Mouse (Mus musculus) frontal cortex, adult 2 months (tissue): ENCODE data around the gene Fahd2a. TPM values are rescaled to one million over a fixed set of nuclear protein-coding genes. Genes with fewer than 3 reads are reported as not detected.

ENCODE experiments used
- DNase-seq, 2 experiments: peaks; one replicate each; pipeline ENCODE4 v3.0.0; 2022; ENCODE audit warnings: low spot score in 1 of 2; ENCODE audit errors: extremely low spot score in 1 of 2
- polyA plus RNA-seq: library from polyadenylated mRNA; depleted of rRNA; stranded (reverse); fragments of >200 nt; gene quantifications from 2 replicates; pipeline ENCODE4 v1.2.3, GENCODE M21; 2012; rRNA removed

Gene Fahd2a
- polyA plus RNA-seq, result 32.8 and 39.1 TPM in 2 replicates

DNA sequence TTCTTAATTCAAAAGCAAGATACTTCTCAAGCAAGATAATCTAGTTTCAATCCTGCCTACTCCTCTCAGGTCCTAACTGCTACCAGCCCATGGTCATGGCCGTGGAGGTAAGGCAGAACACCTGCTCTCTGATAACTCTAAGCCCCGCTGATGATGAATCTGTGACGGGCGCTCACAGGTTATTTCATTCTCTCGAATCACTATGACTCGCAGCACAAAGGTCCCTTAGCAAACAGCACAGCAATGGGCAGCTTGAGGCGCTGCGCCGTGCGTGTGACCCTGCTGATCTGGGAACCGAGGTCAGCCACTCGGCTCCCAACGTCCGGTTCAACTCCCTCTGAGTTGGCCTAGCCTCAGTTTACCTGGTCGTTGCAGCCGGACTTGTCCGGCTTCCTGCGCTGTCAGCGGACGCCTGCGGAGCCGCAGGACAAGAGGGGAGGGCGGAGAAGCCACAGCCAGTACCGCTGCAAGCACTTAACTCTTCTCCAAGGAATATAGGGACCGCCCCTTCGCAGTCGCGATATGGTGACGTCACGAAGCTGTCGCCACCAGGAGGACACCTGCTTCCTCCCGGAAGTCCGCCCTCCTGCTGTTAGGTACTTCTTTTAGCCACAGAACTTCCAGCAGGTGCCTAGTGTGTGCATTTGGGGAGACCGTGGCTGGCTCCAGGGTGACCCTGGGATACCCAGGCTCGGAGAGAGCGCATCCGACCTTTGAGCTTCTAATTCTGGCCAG lies at the start of gene Fahd2a:
Gene Fahd2a (minus strand): TSS at position 511 of the 735 bp plus-strand sequence.
- DNase-seq, result peak; percentile 85 to 95

GRCm38 (mm10) chr2:127484476-127485170 lies 40.3 kb upstream of the Fahd2a start:
- peak in 1 of 2 experiments; percentile 42 for DNase-seq

DNA sequence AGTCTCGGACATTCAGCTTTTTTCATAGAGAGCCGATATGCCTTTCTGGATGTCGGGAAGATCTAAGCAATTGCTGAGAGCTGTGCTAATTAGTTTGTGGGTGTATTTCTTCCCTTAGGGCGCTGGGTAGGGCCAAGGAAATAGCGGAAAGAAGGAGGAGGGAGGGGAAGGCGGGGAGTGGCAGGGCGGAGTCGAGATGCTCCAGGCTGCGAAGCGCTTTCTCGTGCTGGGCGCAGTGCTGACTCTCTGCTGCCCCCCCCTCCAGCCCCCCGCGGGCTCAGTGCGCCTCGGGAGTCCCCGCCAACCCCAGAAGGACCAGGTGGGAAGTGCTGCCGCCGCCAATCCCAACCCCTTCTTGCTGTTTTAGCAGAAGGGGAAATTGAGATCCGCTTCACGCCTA lies 38.6 kb upstream of the Fahd2a start:
- peak in 1 of 2 experiments; percentile 32 for DNase-seq

- peak in 1 of 2 experiments; percentile 47 for DNase-seq
Measured at GRCm38 (mm10) chr2:127482533-127482911, 38.2 kb upstream of the Fahd2a start.

- DNase-seq, result no peak
Measured at GRCm38 (mm10) chr2:127481841-127482532, 37.6 kb upstream of the Fahd2a start.

DNA sequence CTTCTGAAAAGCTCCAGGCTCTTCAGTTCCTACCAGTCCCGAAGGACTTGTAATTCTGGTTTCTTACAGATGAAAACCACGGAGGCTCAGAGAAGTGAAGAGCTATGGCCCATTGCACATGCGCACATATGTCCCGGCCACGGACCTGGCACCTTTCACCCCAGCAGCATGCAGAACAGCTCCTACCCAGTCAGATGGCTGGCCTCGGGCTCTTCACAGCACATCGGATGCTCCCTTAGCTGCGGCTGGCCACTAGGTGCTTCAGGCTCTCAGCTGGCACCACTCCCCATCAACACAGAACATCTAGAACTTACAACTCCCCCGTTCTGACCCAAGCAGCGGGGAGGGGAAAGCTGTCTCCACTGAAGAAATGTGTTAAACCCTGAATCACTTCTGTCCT lies 35.4 kb upstream of the Fahd2a start:
- DNase-seq, result no peak

DNA sequence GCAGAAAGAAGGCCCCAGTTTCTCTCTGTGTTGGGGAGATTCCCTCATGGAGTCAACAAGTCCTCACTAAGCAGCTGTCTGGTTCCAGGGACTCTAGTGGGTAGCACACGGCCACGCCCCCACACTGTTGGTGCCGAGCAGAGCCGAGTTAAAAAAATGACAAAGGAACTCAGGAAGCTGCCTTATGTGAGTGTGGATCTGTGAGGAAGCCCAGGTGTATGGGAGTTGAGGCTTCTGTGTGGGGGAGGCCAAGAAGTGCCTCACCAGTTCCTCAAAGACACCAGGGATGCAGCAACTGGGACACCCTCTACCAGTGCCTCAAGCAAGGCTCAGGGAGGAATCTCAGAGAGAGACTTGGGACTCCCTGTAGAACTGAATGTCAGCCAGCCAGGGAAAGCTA lies 34.8 kb upstream of the Fahd2a start:
- peak in 1 of 2 experiments; percentile 45 for DNase-seq

- no peak for DNase-seq
Measured at GRCm38 (mm10) chr2:127472279-127472678, 27.9 kb upstream of the Fahd2a start.

DNA sequence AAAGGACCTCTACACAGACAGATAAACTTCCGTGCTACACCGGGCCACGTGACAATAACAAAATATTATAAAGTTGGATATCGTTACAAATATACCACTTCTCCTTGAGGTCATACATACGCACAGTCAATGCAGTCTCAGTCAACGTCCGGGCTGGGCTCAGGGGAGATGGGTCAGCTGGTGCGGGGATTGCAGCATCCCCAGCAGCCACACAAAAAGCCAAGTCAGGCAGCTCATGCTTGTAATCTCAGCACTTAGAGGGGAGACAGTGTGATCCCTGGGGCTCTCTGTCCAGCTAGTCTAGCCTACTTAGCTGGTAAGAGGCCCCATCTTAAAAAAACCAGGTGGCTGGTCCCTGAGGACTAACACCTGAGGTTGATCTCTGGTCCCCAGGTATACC lies 26.9 kb upstream of the Fahd2a start:
- DNase-seq, result no peak

DNA sequence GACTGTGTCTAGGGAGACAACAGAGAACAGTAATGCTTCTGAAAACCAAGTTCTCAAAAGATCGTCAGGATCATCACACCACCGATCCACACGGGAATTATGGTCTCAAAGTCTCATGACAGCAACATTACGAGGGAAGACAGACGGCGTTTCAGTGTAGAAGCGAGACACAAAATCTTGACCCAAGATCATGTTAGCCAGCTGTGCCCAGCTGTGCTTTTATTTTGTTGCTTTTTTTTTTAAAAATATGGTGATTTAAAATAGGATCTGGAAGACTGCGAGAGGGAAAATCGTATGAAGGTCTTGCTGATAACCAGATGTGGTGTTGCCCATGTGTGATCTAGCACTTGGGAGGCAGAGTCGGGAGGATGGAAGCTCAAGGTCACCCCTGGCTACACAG lies 26.3 kb upstream of the Fahd2a start:
- no peak for DNase-seq

DNA sequence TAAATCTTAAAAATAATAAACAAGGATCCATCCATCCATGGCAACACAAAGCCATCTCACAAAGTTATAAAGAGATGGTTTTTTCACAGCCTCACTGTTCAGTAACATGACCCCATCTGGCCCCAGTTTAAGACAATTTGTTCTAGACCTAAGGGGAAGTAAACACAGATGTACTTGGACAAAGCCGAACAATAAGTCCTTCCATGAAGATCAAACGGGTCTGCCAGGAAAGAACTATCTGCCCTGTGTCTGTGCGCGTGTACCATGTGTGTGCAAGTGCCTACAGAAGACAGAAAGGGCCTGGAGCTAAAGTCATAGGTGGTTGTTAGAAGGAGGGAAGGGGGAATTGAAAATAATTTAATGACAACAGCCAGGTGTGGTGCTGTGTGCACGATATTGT lies 25.8 kb upstream of the Fahd2a start:
- DNase-seq, result no peak

- DNase-seq, result peak in 1 of 2 experiments; percentile 80
Measured at GRCm38 (mm10) chr2:127462314-127462713, 17.9 kb upstream of the Fahd2a start.

DNA sequence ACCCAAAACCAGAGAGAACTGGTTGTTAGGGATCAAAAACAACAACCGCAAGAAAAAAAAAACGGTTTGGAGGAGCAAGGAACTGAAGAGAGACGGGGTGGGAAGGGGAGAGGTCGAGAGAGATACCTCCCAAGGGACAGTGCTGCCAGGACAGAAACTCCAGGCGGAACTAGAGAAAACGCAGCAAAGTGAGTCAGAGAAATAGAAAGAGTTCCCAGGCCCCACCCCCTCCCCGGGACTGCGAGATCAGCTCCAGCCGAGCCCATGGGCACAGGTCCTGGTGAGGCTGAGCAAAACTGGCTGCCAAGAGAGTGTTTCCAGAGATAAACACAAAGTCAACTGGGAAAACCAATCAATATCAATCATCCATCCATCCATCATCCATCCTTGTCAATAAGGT lies 17.0 kb upstream of the Fahd2a start:
- no peak for DNase-seq

- DNase-seq, result no peak
Measured at GRCm38 (mm10) chr2:127459341-127459740, 15.0 kb upstream of the Fahd2a start.

DNA sequence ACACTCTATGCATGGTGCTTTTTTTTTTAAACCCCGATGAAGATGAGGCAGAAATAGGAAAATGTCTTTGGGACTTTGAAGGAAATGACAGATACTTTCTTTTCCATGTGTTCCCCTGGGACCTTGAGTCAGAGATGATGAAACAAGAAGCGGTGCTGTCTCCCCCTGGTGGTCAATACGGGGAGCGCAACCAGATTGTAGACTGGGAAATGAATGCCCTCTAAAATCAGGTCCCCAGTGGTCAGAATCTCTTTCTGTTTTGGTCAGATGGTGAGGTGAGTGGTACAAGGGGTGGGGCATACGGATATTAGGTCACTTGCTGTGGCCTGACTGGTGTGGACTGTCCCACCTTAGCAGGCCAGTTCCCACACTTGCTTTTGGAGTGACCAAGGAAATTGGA lies 9.4 kb upstream of the Fahd2a start:
- DNase-seq, result peak; percentile 50 to 91

DNA sequence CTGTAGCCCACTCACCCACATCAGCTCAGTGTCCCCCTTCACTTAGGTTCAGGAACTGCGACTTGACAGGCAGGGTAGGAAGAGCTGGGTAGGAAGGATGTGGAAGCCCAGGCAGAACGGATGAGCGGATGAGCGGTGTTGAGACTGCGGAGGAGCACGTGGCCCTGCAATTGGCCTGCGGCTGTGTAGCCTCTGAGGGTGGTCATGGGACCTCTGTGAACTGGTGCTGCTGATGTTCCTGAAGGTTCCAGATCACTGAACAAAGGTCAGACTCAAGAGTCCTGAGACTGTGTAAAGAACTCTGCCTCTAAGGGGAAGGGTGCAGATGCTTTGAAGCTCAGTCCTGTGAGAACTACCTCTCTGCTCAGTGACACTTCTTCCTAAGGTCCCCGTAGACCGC lies 8.8 kb upstream of the Fahd2a start:
- DNase-seq, result no peak

- DNase-seq, result no peak
Measured at GRCm38 (mm10) chr2:127451748-127452147, 7.4 kb upstream of the Fahd2a start.

DNA sequence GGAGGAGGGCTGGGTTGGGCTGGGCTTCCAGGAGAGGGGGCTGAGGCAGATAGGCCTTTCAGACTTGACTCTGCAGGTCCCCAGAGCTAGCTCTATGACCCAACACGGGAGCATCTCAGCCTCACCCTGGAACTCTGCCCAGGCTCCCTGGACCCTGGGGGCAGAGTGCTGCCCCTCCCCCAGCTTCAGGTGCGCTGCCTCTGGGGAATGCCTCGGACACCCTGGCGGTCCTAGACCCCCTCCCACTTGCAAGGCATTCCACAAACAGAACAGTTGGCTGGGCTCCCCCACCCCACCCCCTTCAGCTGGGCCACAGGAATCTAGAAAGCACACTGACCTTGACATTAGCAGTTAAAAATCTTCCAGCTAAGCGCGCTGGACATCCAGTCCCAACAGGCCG lies 5.3 kb upstream of the Fahd2a start:
- no peak for DNase-seq

DNA sequence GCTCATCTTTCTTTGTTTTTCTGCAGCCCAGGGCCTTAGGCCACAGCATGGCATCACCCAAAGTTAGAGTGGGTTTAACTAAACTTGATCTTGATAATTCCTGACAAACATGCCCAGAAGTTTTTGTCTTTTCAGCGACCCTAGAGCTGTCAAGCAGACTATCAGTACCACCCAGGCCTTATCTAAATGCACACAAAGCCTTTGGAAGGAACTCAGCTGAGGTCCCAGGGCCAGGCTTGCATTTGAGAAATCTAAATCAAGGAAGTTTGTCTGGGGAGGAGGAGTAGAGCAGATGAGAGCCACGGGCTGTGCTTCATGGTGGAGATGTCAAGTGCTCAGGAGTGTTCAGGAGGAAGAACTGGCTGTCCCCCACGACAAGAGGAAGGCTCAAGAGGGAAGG lies 2.5 kb upstream of the Fahd2a start:
- no peak for DNase-seq

GRCm38 (mm10) chr2:127437697-127438096 lies 6.7 kb downstream of the Fahd2a start:
- peak in 1 of 2 experiments; percentile 64 for DNase-seq

GRCm38 (mm10) chr2:127435554-127435953 lies 8.8 kb downstream of the Fahd2a start:
- no peak for DNase-seq
